Mouse (Mus musculus) testis, adult 2 months (tissue): ENCODE data around the gene Papola. TPM values are rescaled to one million over a fixed set of nuclear protein-coding genes. Genes with fewer than 3 reads are reported as not detected.
"Not testable (repeated sequence)": the region's sequence is repeated elsewhere in the genome, so short reads cannot be mapped to it uniquely, and the experiment has no call there.

Source experiments
- H3K27ac ChIP-seq: fragments of 200-500 bp; 2 replicates; pipeline ENCODE4 v1.5.1; 2012; ENCODE audit warnings: low read depth, low read length; ENCODE audit not compliant: control insufficient read depth, insufficient read depth
- H3K27me3 ChIP-seq: fragments of 200-500 bp; 2 replicates; pipeline ENCODE4 v1.6.1; 2012; ENCODE audit warnings: mild to moderate bottlenecking, low read length, moderate library complexity; ENCODE audit not compliant: control insufficient read depth, insufficient read depth
- H3K36me3 ChIP-seq: fragments of 200-500 bp; 2 replicates; pipeline ENCODE4 v1.6.1; 2012; ENCODE audit warnings: mild to moderate bottlenecking, low read length; ENCODE audit not compliant: control insufficient read depth, insufficient read depth
- H3K4me1 ChIP-seq: fragments of 200-500 bp; 2 replicates; pipeline ENCODE4 v1.6.1; 2012; ENCODE audit warnings: low read length; ENCODE audit not compliant: control insufficient read depth, insufficient read depth
- H3K4me3 ChIP-seq: fragments of 200-500 bp; 2 replicates; pipeline ENCODE4 v1.5.1; 2012; ENCODE audit warnings: low read depth, mild to moderate bottlenecking, low read length, moderate library complexity, mixed read lengths; ENCODE audit not compliant: control insufficient read depth
- CTCF ChIP-seq: fragments of 200-500 bp; IDR thresholded peaks from 2 replicates; pipeline ENCODE4 v1.5.1; 2012; ENCODE audit warnings: low read depth, mild to moderate bottlenecking, inconsistent platforms, low read length, moderate library complexity; ENCODE audit not compliant: control insufficient read depth, insufficient read depth, insufficient replicate concordance
- POLR2A ChIP-seq: fragments of 200-500 bp; IDR thresholded peaks from 2 replicates; pipeline ENCODE4 v1.6.1; 2012; ENCODE audit warnings: low read depth, mild to moderate bottlenecking, inconsistent platforms, low read length, moderate library complexity; ENCODE audit not compliant: control insufficient read depth
- polyA plus RNA-seq: library from polyadenylated mRNA; depleted of rRNA; stranded (reverse); fragments of >200 nt; gene quantifications from 2 replicates; pipeline ENCODE4 v1.2.3, GENCODE M21; 2012

The Papola gene
- polyA plus RNA-seq, 1 experiment: 70.6 TPM

GRCm38 (mm10) chr12:105832541-105832940, 48.0 kb downstream of the Papola start:
- Histone ChIP-seq H3K27ac (no peak overlapping the region), H3K4me3 (no peak overlapping the region), H3K27me3 (no peaks in the 10 kb centered on the region), H3K36me3 (peaks cover 1% of the 10 kb centered on the region), H3K4me1 (no peaks in the 10 kb centered on the region)
- TF ChIP-seq POLR2A (no peak), CTCF (no peak)

GRCm38 (mm10) chr12:105834926-105835325, 50.4 kb downstream of the Papola start:
- H3K4me1 ChIP-seq: no peaks in the 10 kb centered on the region
- no peaks in the 10 kb centered on the region for H3K27me3 ChIP-seq
- H3K4me3 ChIP-seq: no peak overlapping the region
- no peak overlapping the region for H3K27ac ChIP-seq
- H3K36me3 ChIP-seq: peaks cover 2% of the 10 kb centered on the region
- no peak for TF ChIP-seq CTCF

GRCm38 (mm10) chr12:105835571-105835970, 51.1 kb downstream of the Papola start:
- TF ChIP-seq POLR2A: no peak
- TF ChIP-seq CTCF: no peak
- H3K4me1 ChIP-seq: no peaks in the 10 kb centered on the region
- H3K4me3 ChIP-seq: no peak overlapping the region
- H3K36me3 ChIP-seq: peaks cover 2% of the 10 kb centered on the region
- no peak overlapping the region for H3K27ac ChIP-seq
- no peaks in the 10 kb centered on the region for H3K27me3 ChIP-seq

- TF ChIP-seq POLR2A: no peak
- no peak for TF ChIP-seq CTCF
- Histone ChIP-seq H3K27ac (no peak overlapping the region), H3K27me3 (no peaks in the 10 kb centered on the region), H3K4me1 (no peaks in the 10 kb centered on the region), H3K4me3 (no peak overlapping the region), H3K36me3 (peaks cover 2% of the 10 kb centered on the region)
These were observed 51.7 kb downstream of the Papola start for GRCm38 (mm10) chr12:105836196-105836595.

GRCm38 (mm10) chr12:105839096-105839495, 54.6 kb downstream of the Papola start:
- Histone ChIP-seq H3K4me3 (no peak overlapping the region), H3K27me3 (no peaks in the 10 kb centered on the region), H3K4me1 (no peaks in the 10 kb centered on the region), H3K27ac (no peak overlapping the region), H3K36me3 (peaks cover 2% of the 10 kb centered on the region)
- TF ChIP-seq POLR2A (no peak), CTCF (no peak)

GRCm38 (mm10) chr12:105840545-105840944, 56.1 kb downstream of the Papola start:
- H3K36me3 ChIP-seq, H3K27me3 ChIP-seq, H3K4me3 ChIP-seq, H3K4me1 ChIP-seq, H3K27ac ChIP-seq: not testable (repeated sequence)

GRCm38 (mm10) chr12:105843243-105844005, 58.9 kb downstream of the Papola start:
- TF ChIP-seq POLR2A (no peak), CTCF (no peak)
- H3K36me3 ChIP-seq: no peaks in the 10 kb centered on the region; the same call in 1 of the 2 replicates
- H3K4me1 ChIP-seq: no peaks in the 10 kb centered on the region
- no peaks in the 10 kb centered on the region for H3K27me3 ChIP-seq
- H3K4me3 ChIP-seq: no peak overlapping the region
- no peak overlapping the region for H3K27ac ChIP-seq

- no peak overlapping the region for H3K27ac ChIP-seq
- no peak overlapping the region for H3K4me3 ChIP-seq
- H3K27me3 ChIP-seq: no peaks in the 10 kb centered on the region
- TF ChIP-seq CTCF: no peak
- TF ChIP-seq POLR2A: no peak
- no peaks in the 10 kb centered on the region for H3K4me1 ChIP-seq
- no peaks in the 10 kb centered on the region; the same call in 1 of the 2 replicates for H3K36me3 ChIP-seq
These were observed 59.9 kb downstream of the Papola start for GRCm38 (mm10) chr12:105844406-105844805.
